Mouse (Mus musculus) left cerebral cortex, adult 8-10 months (tissue): ENCODE results near the gene 4921524J17Rik. TPM values are rescaled to one million over a fixed set of nuclear protein-coding genes. Genes with fewer than 3 reads are reported as not detected.
A peak's percentile ranks its signal among the peaks of the same experiment; 100 is the strongest.

Source experiments
- DNase-seq, 2 experiments: peaks; one replicate each; pipeline ENCODE4 v3.0.0; 2022; ENCODE audit warnings: low spot score in 2 of 2
- total RNA-seq, 4 experiments: library from RNA; stranded (reverse); gene quantifications; 2 replicates each; pipeline ENCODE4 v1.2.4; 2022

The 4921524J17Rik gene
- total RNA-seq, 4 experiments from 2014 or later = 8.9 to 11.2 (median 9.8) TPM

DNA sequence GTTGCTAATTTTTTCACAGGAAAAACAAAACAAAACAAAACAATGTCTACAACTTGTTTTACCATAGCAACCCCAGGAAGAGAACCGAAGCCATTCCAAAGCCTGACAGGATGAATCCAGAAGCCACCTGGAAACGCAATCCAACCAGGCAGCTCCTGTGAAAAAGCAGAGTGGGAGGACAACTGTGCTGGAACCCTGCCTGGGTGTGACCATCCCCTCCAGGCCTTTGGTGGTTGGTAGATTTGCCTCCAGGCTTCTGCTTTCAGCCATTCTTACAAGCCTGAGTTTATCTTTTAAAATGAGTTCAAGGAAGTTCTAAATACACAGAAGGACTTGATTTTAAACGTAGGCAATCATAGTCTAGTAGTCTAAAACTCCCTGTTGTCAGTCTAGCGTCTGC lies 50.7 kb downstream of the 4921524J17Rik start:
- peak in 1 of 2 experiments; percentile 27 for DNase-seq

GRCm38 (mm10) chr8:85380824-85381209 lies 51.8 kb downstream of the 4921524J17Rik start:
- no peak for DNase-seq

DNA sequence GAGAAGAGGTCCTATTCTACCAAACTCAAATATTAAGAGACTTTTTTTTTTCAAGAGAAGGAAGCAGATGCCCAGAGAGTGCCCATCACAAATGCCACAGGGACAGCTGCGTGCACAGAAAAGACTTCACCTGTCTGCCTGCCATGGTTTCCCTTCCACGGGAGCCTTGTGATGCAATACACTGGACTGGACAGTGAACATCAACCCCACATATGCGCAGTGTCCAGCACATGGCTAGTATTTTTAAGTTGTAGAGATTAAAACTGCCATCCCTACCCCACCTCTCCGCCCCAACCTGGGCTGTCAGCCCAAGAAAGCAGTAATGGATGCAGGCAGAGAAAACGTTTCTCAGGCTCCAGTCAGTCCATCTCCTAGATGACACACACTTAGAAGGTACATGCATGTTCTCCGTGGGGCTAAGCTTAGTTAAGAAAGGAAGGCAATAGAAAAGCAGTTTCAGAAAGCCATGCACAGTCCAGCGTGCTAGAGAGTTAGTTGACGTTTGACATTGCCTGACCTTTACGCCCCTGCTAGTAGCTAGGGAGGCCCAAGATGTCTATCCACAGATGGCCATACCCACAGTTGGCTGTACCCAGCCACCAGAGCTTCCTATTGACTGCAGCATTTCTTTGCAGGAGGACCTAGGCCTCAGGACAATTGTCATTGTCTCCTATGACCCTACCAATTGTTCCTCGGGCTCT lies 52.4 kb downstream of the 4921524J17Rik start:
- no peak for DNase-seq

DNA sequence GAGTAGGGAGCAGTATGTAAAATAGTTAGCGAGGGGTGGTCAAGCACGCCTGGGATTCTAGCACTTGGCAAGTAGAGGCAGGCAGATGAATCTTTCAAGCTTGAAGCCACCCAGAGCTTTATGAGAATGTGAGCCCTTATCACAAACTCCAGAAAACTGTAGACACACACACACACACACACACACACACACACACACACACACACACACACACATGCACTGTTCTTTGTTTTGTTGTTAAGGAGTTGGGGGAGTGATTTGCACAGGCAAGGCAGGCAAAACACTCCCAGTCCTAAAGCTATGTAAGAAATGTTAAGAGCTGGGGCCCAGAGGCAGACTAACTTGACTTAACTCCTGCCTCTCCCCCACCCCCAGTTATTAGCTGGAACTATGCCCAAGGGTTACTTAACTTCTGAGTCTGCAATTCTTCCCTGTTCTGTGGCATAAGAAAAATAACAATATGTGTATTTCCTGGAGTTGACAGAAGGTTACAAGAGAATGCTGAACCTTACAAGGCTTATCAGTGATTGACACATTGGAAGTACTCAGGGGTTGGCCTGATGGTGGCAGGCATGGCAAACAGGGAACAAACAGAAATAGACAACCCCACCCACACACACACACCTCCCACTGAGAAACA lies 53.4 kb downstream of the 4921524J17Rik start:
- DNase-seq = peak in 1 of 2 experiments; percentile 18

DNA sequence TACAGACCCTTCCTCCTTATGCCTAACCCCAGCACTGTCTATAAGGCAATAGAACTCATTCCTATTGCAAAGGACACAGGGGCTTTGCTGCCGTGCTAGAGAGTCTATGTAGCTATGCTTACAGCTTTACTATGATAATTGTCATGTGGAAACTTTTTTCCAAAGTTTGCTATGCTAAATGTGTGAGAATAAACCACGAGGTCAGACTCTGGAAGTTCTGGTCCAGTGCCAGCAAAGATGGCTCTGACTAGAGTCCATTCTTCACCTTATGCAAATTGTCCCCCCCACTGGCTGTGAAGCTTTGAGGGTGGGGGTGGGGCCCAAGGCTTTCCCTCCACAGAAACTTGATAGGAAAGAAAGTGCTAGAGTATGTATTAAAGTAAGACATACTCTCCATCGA lies 56.1 kb downstream of the 4921524J17Rik start:
- no peak for DNase-seq

GRCm38 (mm10) chr8:85374286-85374685 lies 58.3 kb downstream of the 4921524J17Rik start:
- no peak for DNase-seq

DNA sequence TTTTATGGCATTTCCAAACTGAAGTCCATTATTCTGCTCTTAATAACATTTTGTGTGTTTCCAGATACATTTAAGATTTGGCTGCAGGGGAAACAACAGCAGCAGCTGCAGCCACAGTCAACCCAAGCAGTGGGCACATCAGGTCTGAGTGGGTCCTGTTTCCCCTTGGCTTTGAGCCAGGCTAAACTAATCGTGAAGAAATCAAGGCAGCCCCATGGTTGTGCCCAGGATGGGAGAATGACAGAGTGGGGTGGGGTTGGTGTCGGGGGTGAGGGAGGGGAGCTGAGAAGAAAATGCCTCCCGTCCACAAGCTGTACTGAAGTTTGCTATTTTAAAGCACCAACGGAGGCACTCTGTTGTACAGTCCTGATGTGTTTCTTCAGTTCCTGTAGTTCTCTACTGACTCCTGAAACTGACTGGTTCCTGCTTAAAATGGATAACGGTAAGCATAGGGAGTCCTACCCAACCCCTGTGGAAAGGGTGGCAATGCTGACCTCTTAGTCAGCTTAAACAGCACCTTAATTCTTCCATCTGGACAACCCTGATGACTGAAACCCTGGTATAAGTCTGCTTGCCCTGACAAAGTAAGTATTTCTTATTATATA lies 59.1 kb downstream of the 4921524J17Rik start:
- DNase-seq = no peak

DNA sequence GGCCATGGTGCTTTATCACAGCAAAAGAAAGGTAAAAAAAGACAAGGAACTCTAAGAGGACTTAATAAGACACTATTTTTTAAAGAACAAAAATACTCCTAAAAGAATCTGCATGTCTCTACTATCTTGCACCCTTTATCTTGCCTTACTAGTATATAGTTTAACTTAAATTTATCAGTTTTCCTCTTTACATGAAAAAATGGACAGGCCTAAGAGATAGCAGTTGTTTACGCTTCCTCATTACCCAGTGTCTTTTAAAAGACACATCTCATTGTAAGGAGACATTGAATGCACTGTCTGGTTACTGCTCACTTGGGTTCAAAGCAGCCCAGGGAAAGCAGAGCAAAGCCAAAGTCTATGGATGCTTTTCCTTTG lies 60.2 kb downstream of the 4921524J17Rik start:
- DNase-seq = no peak

DNA sequence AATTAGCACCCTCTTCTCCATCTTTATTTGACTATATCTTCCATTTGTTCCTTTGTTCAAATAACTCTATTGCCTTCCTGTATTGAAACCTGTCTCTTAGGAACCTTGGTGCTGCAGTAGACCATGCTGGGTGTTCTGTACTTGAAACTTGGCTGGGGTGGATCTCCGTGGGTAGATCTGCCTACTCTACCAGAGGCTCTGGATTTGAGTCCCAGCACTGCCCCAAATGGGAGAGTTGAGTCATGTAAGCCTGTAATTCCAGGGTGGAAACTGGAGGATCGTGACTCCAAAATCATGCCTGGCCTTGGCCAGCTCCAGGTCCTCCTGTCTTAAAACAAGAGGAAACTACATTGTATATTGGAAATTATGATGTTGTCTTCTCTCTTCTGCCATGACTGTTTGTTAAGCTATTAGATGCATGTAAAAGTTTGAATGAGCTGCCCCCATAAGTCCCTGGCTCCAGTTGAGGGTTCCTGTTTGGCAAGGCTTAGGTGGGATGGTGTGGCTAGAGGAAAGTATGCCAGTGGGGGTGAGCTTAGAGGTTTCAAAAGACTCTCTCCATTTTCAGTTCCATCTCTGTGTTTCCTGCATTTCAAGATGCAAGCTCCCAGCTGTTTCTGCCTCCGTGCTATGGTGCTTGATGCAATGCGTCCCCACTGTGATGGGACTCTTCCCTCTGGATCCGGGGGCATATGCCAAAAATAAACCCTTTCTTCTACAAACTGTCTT lies 60.7 kb downstream of the 4921524J17Rik start:
- peak in 1 of 2 experiments; percentile 38 for DNase-seq

GRCm38 (mm10) chr8:85365176-85365575 lies 67.5 kb downstream of the 4921524J17Rik start:
- no peak for DNase-seq

DNA sequence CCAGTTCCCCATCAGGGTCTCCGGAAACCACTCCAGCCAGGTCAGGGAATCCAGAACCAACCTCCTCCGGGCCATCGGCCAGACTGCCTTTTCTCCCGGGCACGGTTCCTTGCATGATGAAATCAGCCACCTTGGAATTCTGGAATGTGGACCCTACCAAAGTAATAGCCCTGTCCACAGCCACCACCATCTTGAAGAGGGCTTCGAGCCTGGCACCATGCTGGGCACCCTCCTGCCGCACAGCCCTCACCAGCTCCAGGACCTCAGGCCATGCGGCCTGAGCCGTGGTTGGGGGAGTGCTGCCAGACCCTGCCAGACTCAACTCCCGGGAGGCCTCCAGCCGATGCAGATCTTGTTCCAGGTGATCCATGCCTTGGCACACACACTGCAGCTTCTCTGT lies 68.0 kb downstream of the 4921524J17Rik start:
- DNase-seq = no peak

DNA sequence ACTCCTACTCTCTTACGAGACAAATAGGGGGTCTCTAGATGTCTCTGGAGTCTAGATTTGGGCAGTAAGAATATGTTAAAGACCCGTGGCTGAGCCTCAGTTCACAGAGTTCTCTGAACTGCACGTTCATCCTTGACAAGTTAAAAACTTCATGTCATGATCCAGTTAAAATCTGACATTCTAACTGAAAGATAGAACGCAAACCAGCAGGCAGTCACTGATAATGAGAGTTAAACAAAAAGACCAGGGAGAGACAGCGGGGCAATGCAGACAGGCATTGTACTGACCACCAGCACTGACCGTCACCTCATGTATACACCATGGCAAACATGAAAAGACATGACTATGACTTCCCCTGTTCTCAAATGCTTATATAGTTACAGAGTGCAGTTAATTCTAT lies 69.2 kb downstream of the 4921524J17Rik start:
- DNase-seq = no peak

DNA sequence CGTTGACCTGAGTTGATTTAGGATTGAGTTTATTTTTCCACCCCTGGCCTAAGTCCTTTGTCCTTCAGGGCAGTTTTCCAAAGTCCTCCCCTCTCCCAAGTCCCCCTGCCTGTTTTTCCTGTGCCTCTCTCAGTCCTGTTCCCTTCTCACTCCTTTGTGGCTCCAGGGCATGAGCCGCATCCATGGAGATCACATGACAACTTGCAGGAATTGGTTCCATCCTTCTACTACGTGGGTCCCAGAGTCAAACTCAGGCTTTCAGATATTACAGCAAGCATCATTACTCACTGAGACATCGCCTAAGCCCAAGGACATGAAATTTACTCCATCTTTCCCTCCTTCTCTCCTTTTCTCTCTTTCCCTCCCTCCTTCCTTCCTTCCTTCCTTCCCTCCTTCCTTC lies 70.4 kb downstream of the 4921524J17Rik start:
- no peak for DNase-seq

Other genes starting within 250 kb of the 4921524J17Rik start
- not detected for gene Olfr371, start 206.8 kb downstream of the 4921524J17Rik start, total RNA-seq
- 10 to 100 TPM; 25.7 to 30.9 (median 28.3) TPM for gene Orc6, start 133.2 kb downstream of the 4921524J17Rik start, total RNA-seq
- 100 to 1,000 TPM; 121 to 134 (median 127) TPM for gene Vps35, start 133.0 kb downstream of the 4921524J17Rik start, total RNA-seq
- 1 to 10 TPM; 3.0 to 4.5 (median 3.5) TPM for gene Mylk3, start 46.5 kb downstream of the 4921524J17Rik start, total RNA-seq
- gene Gpt2, start 59.7 kb upstream of the 4921524J17Rik start, total RNA-seq = 10 to 100 TPM; 43.6 to 52.6 (median 49.1) TPM
- 100 to 1,000 TPM; 173 to 194 (median 190) TPM for gene Dnaja2, start 122.5 kb upstream of the 4921524J17Rik start, total RNA-seq